Mouse (Mus musculus) myocyte (in vitro differentiated cells): ENCODE measurements at regions not wholly inside any gene's neighbourhood (a gene's known extent, or its start where the extent isn't known, plus 50 kb on each side); places are given as distances from the start of the nearest gene placed in this dataset.

Experiments used
- MAX ChIP-seq: IDR thresholded peaks from one replicate; pipeline ENCODE4 v1.6.1; 2011; ENCODE audit warnings: low read depth, mild to moderate bottlenecking, control low read depth
- POLR2A ChIP-seq: IDR thresholded peaks from one replicate; pipeline ENCODE4 v1.6.1; 2011; ENCODE audit warnings: low read depth, mild to moderate bottlenecking, control low read depth, moderate library complexity; ENCODE audit not compliant: insufficient read length
- TCF12 ChIP-seq: IDR thresholded peaks from one replicate; pipeline ENCODE4 v1.6.1; 2011; ENCODE audit warnings: mild to moderate bottlenecking, control low read depth; ENCODE audit not compliant: poor library complexity, insufficient read depth, severe bottlenecking
- TCF3 ChIP-seq: IDR thresholded peaks from one replicate; pipeline ENCODE4 v1.6.1; 2011; ENCODE audit warnings: low read depth, control low read depth; ENCODE audit not compliant: insufficient read length
- USF1 ChIP-seq: IDR thresholded peaks from one replicate; pipeline ENCODE4 v1.6.1; 2011; ENCODE audit warnings: low read depth, mild to moderate bottlenecking, control low read depth, moderate library complexity

- TF ChIP-seq TCF12: no peak
- no peak for TF ChIP-seq MAX
- TF ChIP-seq POLR2A: no peak
- no peak for TF ChIP-seq TCF3
- TF ChIP-seq USF1: no peak
These were observed 128.2 kb upstream of the Jarid2 start for GRCm38 (mm10) chr13:44601024-44601423.
